Mouse (Mus musculus): Measurements from ENCODE around the gene Psen2. TPM values are rescaled to one million over a fixed set of nuclear protein-coding genes. Genes with fewer than 3 reads are reported as not detected.
A peak's percentile ranks its signal among the peaks of the same experiment; 100 is the strongest.

The Psen2 gene
- polyA plus RNA-seq, 1 experiment from 2014 or later, result 31.3 TPM

- Histone ChIP-seq H3K4me3 (ENCODE audit: low read depth, low read length) (no peak overlapping the region), H3K4me2 (no peak overlapping the region), H3K27me3 (replicated peaks; ENCODE audit: control insufficient read depth, insufficient read depth, low read length) (peaks cover 9% of the 10 kb centered on the region; the same call in 1 of the 2 replicates), H3K36me3 (ENCODE audit: control insufficient read depth, insufficient read depth, low read length) (no peaks in the 10 kb centered on the region), H3K27ac (ENCODE audit: low read depth, low read length) (no peak overlapping the region), H3K9me3 (ENCODE audit: control insufficient read depth, low read length) (no peaks in the 10 kb centered on the region), H3K4me1 (replicated peaks; ENCODE audit: control insufficient read depth, insufficient read depth, low read length) (peaks cover 20% of the 10 kb centered on the region), H3K9ac (ENCODE audit: low read depth, low read length) (no peak overlapping the region)
- ATAC-seq (replicated peaks; ENCODE audit: low FRiP score) (no peak), DNase-seq (ENCODE audit: low spot score) (no peak)
- WGBS, result 32% methylated on average over 16 of the region's 16 CpGs
These were observed 20.9 kb upstream of the Psen2 start for GRCm38 (mm10) chr1:180283813-180284768.

GRCm38 (mm10) chr1:180282581-180282980 lies 19.3 kb upstream of the Psen2 start:
- 58% methylated on average over 6 of the region's 6 CpGs for WGBS
- H3K9ac ChIP-seq (ENCODE audit: low read depth, low read length), result no peak overlapping the region
- H3K9me3 ChIP-seq (ENCODE audit: control insufficient read depth, low read length), result no peaks in the 10 kb centered on the region
- peaks cover 9% of the 10 kb centered on the region; the same call in 1 of the 2 replicates for H3K27me3 ChIP-seq (replicated peaks; ENCODE audit: control insufficient read depth, insufficient read depth, low read length)
- H3K4me3 ChIP-seq (ENCODE audit: low read depth, low read length), result no peak overlapping the region
- H3K4me1 ChIP-seq (replicated peaks; ENCODE audit: control insufficient read depth, insufficient read depth, low read length), result peaks cover 12% of the 10 kb centered on the region
- H3K4me2 ChIP-seq, result no peak overlapping the region
- H3K27ac ChIP-seq (ENCODE audit: low read depth, low read length), result no peak overlapping the region
- ATAC-seq (replicated peaks; ENCODE audit: low FRiP score), result no peak
- DNase-seq (ENCODE audit: low spot score), result no peak
- H3K36me3 ChIP-seq (ENCODE audit: control insufficient read depth, insufficient read depth, low read length), result no peaks in the 10 kb centered on the region

DNA sequence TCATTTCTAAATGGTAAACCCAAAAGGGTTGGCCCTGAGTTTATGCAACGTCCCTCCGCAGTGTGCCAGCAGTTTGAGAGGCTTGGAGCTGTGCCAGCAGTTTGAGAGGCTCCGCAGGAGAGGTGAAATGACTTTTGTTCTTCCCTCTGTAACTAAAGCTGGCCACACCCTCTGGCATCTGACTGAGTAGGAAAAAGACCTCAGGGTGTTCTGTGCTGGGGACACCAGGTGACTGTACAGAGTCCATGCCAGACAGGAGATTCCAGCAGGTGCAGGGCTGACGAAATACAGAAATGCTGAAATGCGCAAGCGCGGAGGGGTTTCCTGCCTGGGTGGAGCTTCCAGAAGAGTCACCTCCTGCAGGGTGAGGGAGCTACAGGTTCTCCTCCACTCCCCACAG lies 16.4 kb upstream of the Psen2 start:
- no peak overlapping the region for H3K27ac ChIP-seq (ENCODE audit: low read depth, low read length)
- peaks cover 9% of the 10 kb centered on the region; the same call in 1 of the 2 replicates for H3K27me3 ChIP-seq (replicated peaks; ENCODE audit: control insufficient read depth, insufficient read depth, low read length)
- no peak overlapping the region for H3K4me2 ChIP-seq
- H3K4me3 ChIP-seq (ENCODE audit: low read depth, low read length), result no peak overlapping the region
- H3K9ac ChIP-seq (ENCODE audit: low read depth, low read length), result no peak overlapping the region
- H3K36me3 ChIP-seq (ENCODE audit: control insufficient read depth, insufficient read depth, low read length), result no peaks in the 10 kb centered on the region
- no peaks in the 10 kb centered on the region for H3K9me3 ChIP-seq (ENCODE audit: control insufficient read depth, low read length)
- ATAC-seq (replicated peaks; ENCODE audit: low FRiP score) (no peak; the same call in 1 of the 2 replicates), DNase-seq (ENCODE audit: low spot score) (no peak)
- H3K4me1 ChIP-seq (replicated peaks; ENCODE audit: control insufficient read depth, insufficient read depth, low read length), result peaks cover 8% of the 10 kb centered on the region; the same call in 1 of the 2 replicates
- WGBS, result 47% methylated on average over 7 of the region's 7 CpGs

- Histone ChIP-seq H3K9ac (ENCODE audit: low read depth, low read length) (no peak overlapping the region), H3K27me3 (replicated peaks; ENCODE audit: control insufficient read depth, insufficient read depth, low read length) (no peaks in the 10 kb centered on the region), H3K27ac (ENCODE audit: low read depth, low read length) (no peak overlapping the region), H3K4me1 (replicated peaks; ENCODE audit: control insufficient read depth, insufficient read depth, low read length) (peaks cover 3% of the 10 kb centered on the region; the same call in 1 of the 2 replicates), H3K4me3 (ENCODE audit: low read depth, low read length) (no peak overlapping the region), H3K4me2 (no peak overlapping the region), H3K9me3 (ENCODE audit: control insufficient read depth, low read length) (no peaks in the 10 kb centered on the region), H3K36me3 (ENCODE audit: control insufficient read depth, insufficient read depth, low read length) (no peaks in the 10 kb centered on the region)
- ATAC-seq (replicated peaks; ENCODE audit: low FRiP score), result no peak
- 60% methylated on average over 9 of the region's 9 CpGs for WGBS
- no peak for DNase-seq (ENCODE audit: low spot score)
These were observed 14.3 kb upstream of the Psen2 start for GRCm38 (mm10) chr1:180277563-180277962.

DNA sequence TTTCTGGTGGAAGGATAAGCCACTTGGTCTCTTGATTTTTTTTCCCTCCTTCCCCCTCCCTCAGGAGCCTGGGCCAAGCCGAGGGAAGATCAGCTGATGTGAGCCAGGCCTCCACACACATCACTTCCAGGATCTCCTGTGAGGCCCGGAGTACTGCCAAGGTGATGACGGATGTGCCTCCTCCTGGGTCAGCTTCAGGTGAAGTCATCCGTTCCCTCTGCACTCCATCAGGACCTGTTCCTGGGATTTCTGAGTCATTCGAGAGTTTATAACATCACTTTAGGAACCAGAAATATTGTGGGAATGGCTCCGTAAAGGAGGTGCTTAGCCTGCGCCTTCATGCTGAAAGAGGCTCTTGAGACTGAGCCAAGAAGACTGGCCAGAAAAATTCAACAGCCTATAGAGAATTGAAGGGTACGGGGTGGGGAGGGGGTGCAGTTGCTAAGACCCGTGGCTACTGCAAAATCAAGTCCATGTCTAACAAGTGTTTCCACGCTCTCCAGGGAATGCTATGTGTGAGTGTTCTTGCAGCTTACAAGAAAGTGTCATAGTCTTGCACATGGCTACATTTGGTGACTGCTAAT lies 11.6 kb upstream of the Psen2 start:
- H3K36me3 ChIP-seq (ENCODE audit: control insufficient read depth, insufficient read depth, low read length), result no peaks in the 10 kb centered on the region
- no peak overlapping the region for H3K4me3 ChIP-seq (ENCODE audit: low read depth, low read length)
- no peaks in the 10 kb centered on the region for H3K27me3 ChIP-seq (replicated peaks; ENCODE audit: control insufficient read depth, insufficient read depth, low read length)
- 73% methylated on average over 10 of the region's 10 CpGs for WGBS
- peaks cover 2% of the 10 kb centered on the region; the same call in 1 of the 2 replicates for H3K4me1 ChIP-seq (replicated peaks; ENCODE audit: control insufficient read depth, insufficient read depth, low read length)
- H3K9ac ChIP-seq (ENCODE audit: low read depth, low read length), result no peak overlapping the region
- DNase-seq (ENCODE audit: low spot score), result no peak
- no peak for ATAC-seq (replicated peaks; ENCODE audit: low FRiP score)
- no peaks in the 10 kb centered on the region for H3K9me3 ChIP-seq (ENCODE audit: control insufficient read depth, low read length)
- no peak overlapping the region for H3K27ac ChIP-seq (ENCODE audit: low read depth, low read length)
- H3K4me2 ChIP-seq, result no peak overlapping the region

GRCm38 (mm10) chr1:180269033-180269432 lies 5.8 kb upstream of the Psen2 start:
- DNase-seq (ENCODE audit: low spot score) (no peak), ATAC-seq (replicated peaks; ENCODE audit: low FRiP score) (peak; percentile 16; the same call in 1 of the 2 replicates)
- H3K9me3 ChIP-seq (ENCODE audit: control insufficient read depth, low read length), result no peaks in the 10 kb centered on the region
- H3K27ac ChIP-seq (ENCODE audit: low read depth, low read length), result no peak overlapping the region
- no peak overlapping the region for H3K9ac ChIP-seq (ENCODE audit: low read depth, low read length)
- peaks cover 7% of the 10 kb centered on the region for H3K4me1 ChIP-seq (replicated peaks; ENCODE audit: control insufficient read depth, insufficient read depth, low read length)
- WGBS, result 70% methylated on average over 2 of the region's 2 CpGs
- no peak overlapping the region for H3K4me2 ChIP-seq
- no peaks in the 10 kb centered on the region for H3K36me3 ChIP-seq (ENCODE audit: control insufficient read depth, insufficient read depth, low read length)
- no peak overlapping the region for H3K4me3 ChIP-seq (ENCODE audit: low read depth, low read length)
- peaks cover 4% of the 10 kb centered on the region; the same call in 1 of the 2 replicates for H3K27me3 ChIP-seq (replicated peaks; ENCODE audit: control insufficient read depth, insufficient read depth, low read length)

GRCm38 (mm10) chr1:180268249-180269031 lies 5.2 kb upstream of the Psen2 start:
- Histone ChIP-seq H3K36me3 (ENCODE audit: control insufficient read depth, insufficient read depth, low read length) (no peaks in the 10 kb centered on the region), H3K4me1 (replicated peaks; ENCODE audit: control insufficient read depth, insufficient read depth, low read length) (peaks cover 7% of the 10 kb centered on the region), H3K27me3 (replicated peaks; ENCODE audit: control insufficient read depth, insufficient read depth, low read length) (peaks cover 4% of the 10 kb centered on the region; the same call in 1 of the 2 replicates), H3K4me2 (no peak overlapping the region), H3K4me3 (ENCODE audit: low read depth, low read length) (no peak overlapping the region), H3K9me3 (ENCODE audit: control insufficient read depth, low read length) (no peaks in the 10 kb centered on the region), H3K27ac (ENCODE audit: low read depth, low read length) (no peak overlapping the region), H3K9ac (ENCODE audit: low read depth, low read length) (no peak overlapping the region)
- ATAC-seq (replicated peaks; ENCODE audit: low FRiP score), result peak; percentile 79
- peak; percentile 84 for DNase-seq (ENCODE audit: low spot score)
- 12% methylated on average over 12 of the region's 12 CpGs for WGBS

GRCm38 (mm10) chr1:180267151-180267550 lies 3.9 kb upstream of the Psen2 start:
- Histone ChIP-seq H3K9me3 (ENCODE audit: control insufficient read depth, low read length) (no peaks in the 10 kb centered on the region), H3K36me3 (ENCODE audit: control insufficient read depth, insufficient read depth, low read length) (no peaks in the 10 kb centered on the region), H3K4me2 (no peak overlapping the region), H3K9ac (ENCODE audit: low read depth, low read length) (no peak overlapping the region), H3K27ac (ENCODE audit: low read depth, low read length) (no peak overlapping the region), H3K4me3 (ENCODE audit: low read depth, low read length) (no peak overlapping the region), H3K4me1 (replicated peaks; ENCODE audit: control insufficient read depth, insufficient read depth, low read length) (peaks cover 16% of the 10 kb centered on the region), H3K27me3 (replicated peaks; ENCODE audit: control insufficient read depth, insufficient read depth, low read length) (peaks cover 4% of the 10 kb centered on the region; the same call in 1 of the 2 replicates)
- DNase-seq (ENCODE audit: low spot score) (no peak), ATAC-seq (replicated peaks; ENCODE audit: low FRiP score) (no peak)
- 70% methylated on average over 10 of the region's 10 CpGs for WGBS
